Mouse (Mus musculus) myocyte (in vitro differentiated cells): Measurements from ENCODE around the gene Btg1. TPM values are rescaled to one million over a fixed set of nuclear protein-coding genes. Genes with fewer than 3 reads are reported as not detected.

ENCODE experiments used
- H3K27me3 ChIP-seq: one replicate; pipeline ENCODE4 v1.6.1; 2011; ENCODE audit not compliant: control insufficient read depth, insufficient read depth, insufficient read length
- H3K36me3 ChIP-seq: one replicate; pipeline ENCODE4 v1.6.1; 2011; ENCODE audit not compliant: control insufficient read depth, insufficient read depth
- H3K4me2 ChIP-seq: one replicate; pipeline ENCODE4 v1.6.1; 2011; ENCODE audit warnings: low read depth, control low read depth
- H3K4me3 ChIP-seq: one replicate; pipeline ENCODE4 v1.5.1; 2011; ENCODE audit warnings: mild to moderate bottlenecking, control low read depth, moderate library complexity
- H3K79me2 ChIP-seq: one replicate; pipeline ENCODE4 v1.6.1; 2011; ENCODE audit not compliant: control insufficient read depth, insufficient read depth
- H3ac ChIP-seq: one replicate; pipeline ENCODE4 v1.6.1; 2011; ENCODE audit not compliant: control insufficient read depth, insufficient read length
- CEBPB ChIP-seq: IDR thresholded peaks from 2 replicates; pipeline ENCODE4 v1.6.1; 2011; ENCODE audit warnings: mild to moderate bottlenecking, moderate library complexity; ENCODE audit not compliant: poor library complexity, insufficient read depth, severe bottlenecking
- E2F4 ChIP-seq: IDR thresholded peaks from one replicate; pipeline ENCODE4 v1.6.1; 2011; ENCODE audit warnings: mild to moderate bottlenecking, control low read depth, moderate library complexity; ENCODE audit not compliant: insufficient read depth
- MAX ChIP-seq: IDR thresholded peaks from one replicate; pipeline ENCODE4 v1.6.1; 2011; ENCODE audit warnings: low read depth, mild to moderate bottlenecking, control low read depth
- MYOD1 ChIP-seq, 3 experiments: IDR thresholded peaks; one replicate each; pipeline ENCODE4 v1.6.1; 2011; ENCODE audit warnings: control low read depth in 2 of 3, low read depth in 2 of 3, mild to moderate bottlenecking in 2 of 3, moderate library complexity in 1 of 3; ENCODE audit not compliant: insufficient read length in 2 of 3, control insufficient read depth in 1 of 3
- MYOG ChIP-seq, 3 experiments: IDR thresholded peaks; one replicate each; pipeline ENCODE4 v1.6.1; 2011; ENCODE audit warnings: control low read depth in 2 of 3, low read depth in 2 of 3, mild to moderate bottlenecking in 2 of 3; ENCODE audit not compliant: insufficient read length in 2 of 3, control insufficient read depth in 1 of 3, insufficient read depth in 1 of 3
- POLR2A ChIP-seq: IDR thresholded peaks from one replicate; pipeline ENCODE4 v1.6.1; 2011; ENCODE audit warnings: low read depth, mild to moderate bottlenecking, control low read depth, moderate library complexity; ENCODE audit not compliant: insufficient read length
- POLR2AphosphoS2 ChIP-seq: IDR thresholded peaks from one replicate; pipeline ENCODE4 v1.6.1; 2011; ENCODE audit warnings: low read depth, control low read depth; ENCODE audit not compliant: insufficient read length
- REST ChIP-seq: IDR thresholded peaks from one replicate; pipeline ENCODE4 v1.6.1; 2011; ENCODE audit warnings: mild to moderate bottlenecking, control low read depth, moderate library complexity; ENCODE audit not compliant: insufficient read depth, insufficient read length
- SRF ChIP-seq: IDR thresholded peaks from one replicate; pipeline ENCODE4 v1.6.1; 2011; ENCODE audit warnings: low read depth; ENCODE audit not compliant: control insufficient read depth, insufficient read length
- TCF12 ChIP-seq: IDR thresholded peaks from one replicate; pipeline ENCODE4 v1.6.1; 2011; ENCODE audit warnings: mild to moderate bottlenecking, control low read depth; ENCODE audit not compliant: poor library complexity, insufficient read depth, severe bottlenecking
- TCF3 ChIP-seq: IDR thresholded peaks from one replicate; pipeline ENCODE4 v1.6.1; 2011; ENCODE audit warnings: low read depth, control low read depth; ENCODE audit not compliant: insufficient read length
- USF1 ChIP-seq: IDR thresholded peaks from one replicate; pipeline ENCODE4 v1.6.1; 2011; ENCODE audit warnings: low read depth, mild to moderate bottlenecking, control low read depth, moderate library complexity
- polyA plus RNA-seq: library from polyadenylated mRNA; unstranded; fragments of >200 nt; fragmentation: generic; extraction: Trizol; gene quantifications from one replicate; pipeline ENCODE4 v1.2.1, GENCODE M21; 2012; ENCODE audit warnings: missing spikeins

Gene Btg1
- polyA plus RNA-seq, 1 experiment, result 49.9 TPM

DNA sequence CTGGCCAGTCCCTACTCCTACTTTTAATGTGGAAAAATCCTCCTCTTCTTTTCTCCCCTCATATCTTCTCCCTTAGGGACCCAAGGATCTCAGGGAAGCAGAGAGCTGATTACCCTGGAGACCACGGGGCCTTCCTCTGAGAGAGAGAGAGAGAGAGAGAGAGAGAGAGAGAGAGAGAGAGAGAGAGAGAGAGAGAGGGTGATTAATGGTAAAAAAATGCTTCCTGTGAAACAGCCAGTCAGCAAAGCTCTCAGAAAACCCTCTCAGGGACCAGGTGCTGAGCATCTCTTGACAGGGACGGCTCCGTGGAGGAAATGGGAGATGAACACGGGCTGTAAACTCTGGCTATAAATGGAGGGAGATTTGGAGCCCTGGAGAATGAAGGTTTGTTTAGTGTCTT, 18.7 kb downstream of the Btg1 start:
- no peak for TF ChIP-seq TCF12
- peak in 1 of 3 experiments; percentile 20 for TF ChIP-seq MYOD1 (IDR thresholded peaks at IDR 0.05; ENCODE audit: control insufficient read depth in 1 of 3, insufficient read length in 2 of 3, low read depth in 2 of 3)
- H3ac ChIP-seq, result no peak overlapping the region
- no peak overlapping the region for H3K4me2 ChIP-seq
- no peaks in the 10 kb centered on the region for H3K27me3 ChIP-seq
- H3K36me3 ChIP-seq, result peaks cover 4% of the 10 kb centered on the region
- peaks cover 40% of the 10 kb centered on the region for H3K79me2 ChIP-seq
- H3K4me3 ChIP-seq, result no peak overlapping the region

DNA sequence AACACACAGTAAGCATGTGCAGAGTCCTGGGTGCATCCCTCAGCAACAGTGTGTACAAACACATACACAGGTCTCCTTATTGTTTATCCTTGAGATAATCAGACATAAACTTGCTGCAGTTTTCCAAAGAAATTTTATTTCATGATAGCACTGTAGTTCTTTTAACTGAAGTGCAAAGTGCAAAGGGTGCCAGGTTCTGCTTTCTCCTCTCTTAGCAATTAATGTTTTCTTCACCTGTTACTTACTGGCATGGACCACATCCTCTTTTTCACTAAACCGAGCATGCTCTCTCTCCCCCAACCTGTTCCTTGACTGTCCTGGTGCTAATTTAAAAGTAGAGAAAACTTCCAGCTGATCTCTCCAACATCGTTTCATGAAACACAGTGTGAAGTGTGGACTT, 21.7 kb downstream of the Btg1 start:
- Histone ChIP-seq H3K4me3 (no peak overlapping the region), H3K4me2 (no peak overlapping the region), H3ac (no peak overlapping the region), H3K79me2 (peaks cover 18% of the 10 kb centered on the region), H3K36me3 (peaks cover 4% of the 10 kb centered on the region), H3K27me3 (no peaks in the 10 kb centered on the region)
- TF ChIP-seq TCF12, result no peak
- TF ChIP-seq MAX, result no peak

DNA sequence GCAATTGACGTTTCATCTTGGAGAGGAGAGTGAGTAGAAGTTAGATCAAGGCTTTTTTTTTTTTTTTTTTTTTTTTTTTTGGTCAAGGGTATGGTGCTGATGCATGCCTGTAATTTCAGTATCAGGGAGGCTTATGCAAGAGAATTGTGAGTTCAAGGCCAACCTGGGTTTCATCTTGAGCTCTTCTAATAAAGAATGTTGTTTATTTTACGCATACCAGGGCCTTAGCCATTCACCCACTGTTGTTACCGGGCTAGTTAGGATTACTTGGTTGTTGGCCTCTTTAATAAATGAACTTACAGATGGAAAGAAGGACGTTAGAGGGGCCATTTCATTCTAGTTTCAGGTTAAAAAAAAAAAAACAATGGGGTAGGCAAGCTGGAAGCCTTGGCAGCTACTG, 25.2 kb downstream of the Btg1 start:
- Histone ChIP-seq H3ac (no peak overlapping the region), H3K79me2 (peaks cover 2% of the 10 kb centered on the region), H3K36me3 (no peaks in the 10 kb centered on the region), H3K27me3 (no peaks in the 10 kb centered on the region), H3K4me2 (no peak overlapping the region), H3K4me3 (no peak overlapping the region)
- no peak for TF ChIP-seq REST
- TF ChIP-seq MYOD1 (IDR thresholded peaks at IDR 0.05; ENCODE audit: control insufficient read depth in 1 of 3, insufficient read length in 2 of 3, low read depth in 2 of 3), result no peak
- TF ChIP-seq POLR2AphosphoS2, result no peak
- no peak for TF ChIP-seq E2F4
- no peak for TF ChIP-seq POLR2A
- no peak for TF ChIP-seq TCF3
- TF ChIP-seq MAX, result no peak
- TF ChIP-seq USF1, result no peak
- TF ChIP-seq MYOG (IDR thresholded peaks at IDR 0.05; ENCODE audit: control insufficient read depth in 1 of 3, insufficient read depth in 1 of 3, insufficient read length in 2 of 3, low read depth in 2 of 3), result no peak
- no peak for TF ChIP-seq CEBPB
- no peak for TF ChIP-seq TCF12
- TF ChIP-seq SRF, result no peak

DNA sequence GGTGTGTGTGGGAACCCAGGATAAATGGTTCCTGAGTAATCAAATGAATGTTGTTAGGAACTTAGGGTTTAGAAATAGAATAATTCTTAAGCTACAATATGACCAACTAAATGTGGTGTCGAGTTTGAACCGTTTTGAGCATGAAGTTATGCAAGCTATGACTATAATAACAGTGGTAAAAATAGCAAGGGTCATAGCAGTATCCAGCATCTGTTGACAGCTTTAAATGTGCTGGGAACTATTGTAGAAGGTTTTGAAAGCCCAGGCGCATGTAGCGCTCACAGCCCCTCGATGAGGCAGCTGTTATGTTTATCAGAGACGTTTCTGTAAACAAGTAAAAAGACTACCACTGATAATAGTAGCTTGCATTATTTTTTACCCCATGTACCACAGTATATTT, 25.9 kb downstream of the Btg1 start:
- Histone ChIP-seq H3K27me3 (no peaks in the 10 kb centered on the region), H3K79me2 (no peaks in the 10 kb centered on the region), H3K4me3 (no peak overlapping the region), H3K4me2 (no peak overlapping the region), H3K36me3 (no peaks in the 10 kb centered on the region), H3ac (no peak overlapping the region)
- TF ChIP-seq TCF3 (no peak), MAX (no peak), MYOG (IDR thresholded peaks at IDR 0.05; ENCODE audit: control insufficient read depth in 1 of 3, insufficient read depth in 1 of 3, insufficient read length in 2 of 3, low read depth in 2 of 3) (peak in 1 of 3 experiments; percentile 47), SRF (no peak), USF1 (no peak), POLR2AphosphoS2 (no peak), TCF12 (no peak), POLR2A (no peak), CEBPB (0 out of 2 replicates have a peak, but pooled peaks have one; percentile 1), E2F4 (no peak), MYOD1 (IDR thresholded peaks at IDR 0.05; ENCODE audit: control insufficient read depth in 1 of 3, insufficient read length in 2 of 3, low read depth in 2 of 3) (peak in 1 of 3 experiments; percentile 13), REST (no peak)

DNA sequence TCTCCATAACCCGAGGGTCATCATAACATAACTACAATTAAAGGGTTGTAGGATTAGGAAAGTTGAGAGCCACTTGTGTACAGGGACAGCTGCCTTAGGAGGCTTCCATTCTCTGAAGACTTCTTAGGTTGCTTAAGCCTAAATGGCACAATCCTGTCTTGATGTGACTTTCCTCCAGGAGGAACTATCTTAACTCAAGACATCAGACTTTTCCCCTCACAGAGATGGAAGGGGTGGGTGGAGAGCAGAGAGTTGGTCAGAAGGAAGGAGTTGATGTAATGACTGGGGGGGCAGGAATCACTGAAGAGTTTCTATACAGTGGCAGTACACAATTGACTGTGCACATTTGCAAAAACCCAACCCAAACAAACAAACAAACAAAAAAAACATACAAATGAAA, 28.4 kb downstream of the Btg1 start:
- Histone ChIP-seq H3K79me2 (no peaks in the 10 kb centered on the region), H3K27me3 (no peaks in the 10 kb centered on the region), H3K4me2 (no peak overlapping the region), H3K4me3 (no peak overlapping the region), H3ac (no peak overlapping the region), H3K36me3 (no peaks in the 10 kb centered on the region)
- TF ChIP-seq TCF3, result no peak
- TF ChIP-seq REST, result no peak
- no peak for TF ChIP-seq MAX
- no peak for TF ChIP-seq POLR2A
- TF ChIP-seq CEBPB, result no peak
- TF ChIP-seq TCF12, result no peak
- no peak for TF ChIP-seq MYOG (IDR thresholded peaks at IDR 0.05; ENCODE audit: control insufficient read depth in 1 of 3, insufficient read depth in 1 of 3, insufficient read length in 2 of 3, low read depth in 2 of 3)
